Mouse (Mus musculus): Measurements from ENCODE around the gene Dnaaf3. TPM values are rescaled to one million over a fixed set of nuclear protein-coding genes. Genes with fewer than 3 reads are reported as not detected.
"Not testable (repeated sequence)": the region's sequence is repeated elsewhere in the genome, so short reads cannot be mapped to it uniquely, and the experiment has no call there.

Dnaaf3 gene
- 1.2 and 1.4 TPM in 2 replicates for polyA plus RNA-seq (2014; fragmentation: Nextera tagmentation; extraction: Ambion mirVana)

- WGBS, result 7% methylated on average over 28 of the region's 28 CpGs
- Histone ChIP-seq H3K4me3 (ENCODE audit: low read depth, low read length) (peak within 1 kb of the TSS; percentile 19), H3K4me2 (ENCODE audit: low read depth, low read length) (peak within 1 kb of the TSS; percentile 50), H3K9ac (ENCODE audit: low read depth, low read length) (no peak within 1 kb of the TSS), H3K27ac (replicated peaks; ENCODE audit: low read depth, low read length) (no peak within 1 kb of the TSS), H3K27me3 (replicated peaks; ENCODE audit: control insufficient read depth, insufficient read depth, low read length) (no peaks in the 10 kb centered on the region), H3K9me3 (ENCODE audit: control insufficient read depth, low read length) (no peaks in the 10 kb centered on the region), H3K36me3 (ENCODE audit: control insufficient read depth, insufficient read depth, low read length) (no peaks in the 10 kb centered on the region), H3K4me1 (ENCODE audit: control insufficient read depth, insufficient read depth, low read length) (peaks cover under 1% of the 10 kb centered on the region; the same call in 1 of the 2 replicates)
- DNase-seq (ENCODE audit: low spot score) (peak; percentile 94), ATAC-seq (ENCODE audit: low read depth) (peak; percentile 91)
These were observed at the start of gene Dnaaf3 for GRCm38 (mm10) chr7:4532005-4532729. Gene Dnaaf3 (minus strand): TSS chr7:4532453.

DNA sequence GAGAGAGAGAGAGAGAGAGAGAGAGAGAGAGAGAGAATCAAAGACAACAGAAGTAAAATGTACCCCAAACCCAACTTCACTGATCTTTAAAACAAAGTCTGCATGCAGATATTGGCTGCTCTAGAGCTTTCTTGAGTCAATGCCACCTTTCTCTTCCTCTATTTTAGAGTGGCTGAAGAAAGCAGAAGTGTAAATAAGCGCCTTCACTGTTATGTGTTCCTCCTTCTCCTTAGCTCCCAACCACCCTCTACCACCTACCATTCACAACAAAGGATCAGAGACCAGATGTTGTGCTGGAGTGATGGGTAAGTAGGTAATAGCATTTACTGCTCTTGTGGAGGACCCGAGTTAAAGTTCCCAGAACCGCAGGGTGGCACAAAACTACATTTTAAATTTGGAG lies 49.2 kb upstream of the Dnaaf3 start:
- not testable (repeated sequence) for H3K4me1 ChIP-seq (ENCODE audit: control insufficient read depth, insufficient read depth, low read length); H3K4me2 ChIP-seq (ENCODE audit: low read depth, low read length); H3K4me3 ChIP-seq (ENCODE audit: low read depth, low read length); H3K9me3 ChIP-seq (ENCODE audit: control insufficient read depth, low read length); H3K27ac ChIP-seq (replicated peaks; ENCODE audit: low read depth, low read length); H3K36me3 ChIP-seq (ENCODE audit: control insufficient read depth, insufficient read depth, low read length); H3K27me3 ChIP-seq (replicated peaks; ENCODE audit: control insufficient read depth, insufficient read depth, low read length); H3K9ac ChIP-seq (ENCODE audit: low read depth, low read length); DNase-seq (ENCODE audit: low spot score); ATAC-seq (ENCODE audit: low read depth)
- WGBS, result 76% methylated on average over 3 of the region's 3 CpGs

DNA sequence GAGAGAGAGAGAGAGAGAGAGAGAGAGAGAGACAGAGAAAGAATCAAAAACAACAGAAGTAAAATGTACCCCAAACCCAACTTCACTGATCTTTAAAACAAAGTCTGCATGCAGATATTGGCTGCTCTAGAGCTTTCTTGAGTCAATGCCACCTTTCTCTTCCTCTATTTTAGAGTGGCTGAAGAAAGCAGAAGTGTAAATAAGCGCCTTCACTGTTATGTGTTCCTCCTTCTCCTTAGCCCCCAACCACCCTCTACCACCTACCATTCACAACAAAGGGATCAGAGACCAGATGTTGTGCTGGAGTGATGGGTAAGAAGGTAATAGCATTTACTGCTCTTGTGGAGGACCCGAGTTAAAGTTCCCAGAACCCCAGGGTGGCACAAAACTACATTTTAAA lies 40.1 kb upstream of the Dnaaf3 start:
- not testable (repeated sequence) for H3K4me3 ChIP-seq (ENCODE audit: low read depth, low read length)
- 59% methylated on average over 2 of the region's 2 CpGs for WGBS

GRCm38 (mm10) chr7:4562660-4563059 lies 30.4 kb upstream of the Dnaaf3 start:
- Histone ChIP-seq H3K27ac (replicated peaks; ENCODE audit: low read depth, low read length) (no peak overlapping the region), H3K9ac (ENCODE audit: low read depth, low read length) (no peak overlapping the region), H3K27me3 (replicated peaks; ENCODE audit: control insufficient read depth, insufficient read depth, low read length) (no peaks in the 10 kb centered on the region), H3K4me2 (ENCODE audit: low read depth, low read length) (no peak overlapping the region), H3K4me1 (ENCODE audit: control insufficient read depth, insufficient read depth, low read length) (no peaks in the 10 kb centered on the region), H3K9me3 (ENCODE audit: control insufficient read depth, low read length) (no peaks in the 10 kb centered on the region), H3K36me3 (ENCODE audit: control insufficient read depth, insufficient read depth, low read length) (no peaks in the 10 kb centered on the region), H3K4me3 (ENCODE audit: low read depth, low read length) (no peak overlapping the region)
- DNase-seq (ENCODE audit: low spot score) (no peak), ATAC-seq (ENCODE audit: low read depth) (no peak)
- 97% methylated on average over 3 of the region's 3 CpGs for WGBS

More for the DNA sequence above, 40.1 kb upstream of the Dnaaf3 start:
- not testable (repeated sequence) for H3K4me2 ChIP-seq (ENCODE audit: low read depth, low read length); H3K27ac ChIP-seq (replicated peaks; ENCODE audit: low read depth, low read length); H3K27me3 ChIP-seq (replicated peaks; ENCODE audit: control insufficient read depth, insufficient read depth, low read length); DNase-seq (ENCODE audit: low spot score); H3K9me3 ChIP-seq (ENCODE audit: control insufficient read depth, low read length); H3K9ac ChIP-seq (ENCODE audit: low read depth, low read length); H3K4me1 ChIP-seq (ENCODE audit: control insufficient read depth, insufficient read depth, low read length); H3K36me3 ChIP-seq (ENCODE audit: control insufficient read depth, insufficient read depth, low read length); ATAC-seq (ENCODE audit: low read depth)

DNA sequence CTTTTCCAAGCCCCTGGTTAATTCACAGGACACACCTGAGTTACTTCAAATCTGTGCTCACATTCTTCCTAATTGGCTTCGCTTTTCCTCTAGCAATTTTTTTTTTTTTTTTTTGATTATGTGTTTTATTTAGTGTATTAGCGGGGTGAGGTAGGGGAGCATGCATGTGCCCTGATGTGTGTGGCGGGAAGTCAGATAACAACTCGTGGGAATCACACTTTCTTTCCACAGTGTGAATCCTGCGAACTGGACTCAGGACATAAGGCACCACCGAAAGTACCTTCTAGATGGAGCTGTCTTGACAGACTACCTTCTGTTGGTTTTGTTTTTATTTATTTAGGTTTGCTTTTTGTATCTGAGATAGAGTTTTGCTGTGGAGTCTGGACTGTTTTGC lies 24.9 kb upstream of the Dnaaf3 start:
- Histone ChIP-seq H3K27me3 (replicated peaks; ENCODE audit: control insufficient read depth, insufficient read depth, low read length) (no peaks in the 10 kb centered on the region), H3K36me3 (ENCODE audit: control insufficient read depth, insufficient read depth, low read length) (no peaks in the 10 kb centered on the region), H3K9ac (ENCODE audit: low read depth, low read length) (no peak overlapping the region), H3K27ac (replicated peaks; ENCODE audit: low read depth, low read length) (no peak overlapping the region), H3K9me3 (ENCODE audit: control insufficient read depth, low read length) (no peaks in the 10 kb centered on the region), H3K4me1 (ENCODE audit: control insufficient read depth, insufficient read depth, low read length) (no peaks in the 10 kb centered on the region), H3K4me3 (ENCODE audit: low read depth, low read length) (no peak overlapping the region), H3K4me2 (ENCODE audit: low read depth, low read length) (no peak overlapping the region)
- 79% methylated on average over 6 of the region's 6 CpGs for WGBS
- ATAC-seq (ENCODE audit: low read depth) (no peak; the same call in 1 of the 2 replicates), DNase-seq (ENCODE audit: low spot score) (no peak)

DNA sequence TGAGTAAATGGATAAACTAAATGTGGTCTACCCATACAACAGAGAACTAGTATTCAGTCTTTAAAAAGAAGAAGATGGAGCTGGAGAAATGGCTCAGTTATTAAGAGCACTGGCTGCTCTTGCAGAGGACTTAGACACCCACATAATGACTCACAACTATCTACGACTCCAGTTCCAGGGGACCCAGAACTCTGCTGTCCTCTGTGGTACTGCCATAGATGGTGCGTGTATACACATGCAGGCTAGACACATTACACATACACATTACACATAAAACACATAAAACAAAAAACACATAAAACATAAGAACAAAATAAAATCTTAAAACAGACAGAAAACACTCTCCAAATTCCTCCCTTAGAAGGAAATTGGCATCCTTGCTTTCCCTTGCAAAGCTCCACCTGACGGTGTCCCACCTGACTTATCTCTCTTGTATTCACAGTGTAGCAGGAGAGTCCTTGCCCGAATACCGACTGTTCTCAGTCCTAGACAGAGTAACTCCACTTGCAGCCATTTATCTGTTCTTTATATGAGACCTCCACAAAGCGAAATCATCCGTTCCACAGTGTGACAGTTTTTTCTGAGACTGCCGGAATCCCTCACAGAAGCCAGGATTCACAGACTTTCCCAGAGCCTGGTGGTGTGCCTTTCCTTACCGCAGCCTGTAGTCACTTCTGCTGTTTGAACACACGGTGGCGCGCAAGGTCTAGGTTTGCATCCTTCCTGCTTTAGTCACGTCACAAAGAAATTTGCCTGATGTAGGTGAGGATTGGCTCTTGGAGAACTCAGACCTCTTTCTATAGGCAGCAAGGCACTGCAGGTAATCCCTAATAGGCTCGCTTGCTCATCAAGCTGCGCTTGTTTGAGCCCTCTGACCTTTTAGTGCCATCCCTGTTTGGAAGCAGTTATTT lies 24.3 kb upstream of the Dnaaf3 start:
- no peak overlapping the region for H3K4me3 ChIP-seq (ENCODE audit: low read depth, low read length)
- no peak overlapping the region for H3K27ac ChIP-seq (replicated peaks; ENCODE audit: low read depth, low read length)
- H3K36me3 ChIP-seq (ENCODE audit: control insufficient read depth, insufficient read depth, low read length), result no peaks in the 10 kb centered on the region
- H3K9ac ChIP-seq (ENCODE audit: low read depth, low read length), result no peak overlapping the region
- H3K27me3 ChIP-seq (replicated peaks; ENCODE audit: control insufficient read depth, insufficient read depth, low read length), result no peaks in the 10 kb centered on the region
- no peaks in the 10 kb centered on the region for H3K4me1 ChIP-seq (ENCODE audit: control insufficient read depth, insufficient read depth, low read length)
- DNase-seq (ENCODE audit: low spot score), result peak; percentile 92
- WGBS, result 24% methylated on average over 15 of the region's 15 CpGs
- peak; percentile 94 for ATAC-seq (ENCODE audit: low read depth)
- no peak overlapping the region for H3K4me2 ChIP-seq (ENCODE audit: low read depth, low read length)
- H3K9me3 ChIP-seq (ENCODE audit: control insufficient read depth, low read length), result no peaks in the 10 kb centered on the region

GRCm38 (mm10) chr7:4547221-4547641 lies 15.0 kb upstream of the Dnaaf3 start, which contains the start of gene Syt5:
Gene Syt5 (minus strand): TSS chr7:4547541.
- no peaks in the 10 kb centered on the region for H3K36me3 ChIP-seq (ENCODE audit: control insufficient read depth, insufficient read depth, low read length)
- H3K27me3 ChIP-seq (replicated peaks; ENCODE audit: control insufficient read depth, insufficient read depth, low read length), result no peaks in the 10 kb centered on the region
- H3K4me3 ChIP-seq (ENCODE audit: low read depth, low read length), result peak within 1 kb of the TSS; percentile 31
- peak within 1 kb of the TSS; percentile 53 for H3K9ac ChIP-seq (ENCODE audit: low read depth, low read length)
- H3K27ac ChIP-seq (replicated peaks; ENCODE audit: low read depth, low read length), result no peak within 1 kb of the TSS
- peak within 1 kb of the TSS; percentile 60 for H3K4me2 ChIP-seq (ENCODE audit: low read depth, low read length)
- H3K4me1 ChIP-seq (ENCODE audit: control insufficient read depth, insufficient read depth, low read length), result peaks cover 12% of the 10 kb centered on the region; the same call in 1 of the 2 replicates
- peak; percentile 69 for ATAC-seq (ENCODE audit: low read depth)
- DNase-seq (ENCODE audit: low spot score), result peak; percentile 44
- WGBS, result 5% methylated on average over 27 of the region's 33 CpGs
- H3K9me3 ChIP-seq (ENCODE audit: control insufficient read depth, low read length), result no peaks in the 10 kb centered on the region

DNA sequence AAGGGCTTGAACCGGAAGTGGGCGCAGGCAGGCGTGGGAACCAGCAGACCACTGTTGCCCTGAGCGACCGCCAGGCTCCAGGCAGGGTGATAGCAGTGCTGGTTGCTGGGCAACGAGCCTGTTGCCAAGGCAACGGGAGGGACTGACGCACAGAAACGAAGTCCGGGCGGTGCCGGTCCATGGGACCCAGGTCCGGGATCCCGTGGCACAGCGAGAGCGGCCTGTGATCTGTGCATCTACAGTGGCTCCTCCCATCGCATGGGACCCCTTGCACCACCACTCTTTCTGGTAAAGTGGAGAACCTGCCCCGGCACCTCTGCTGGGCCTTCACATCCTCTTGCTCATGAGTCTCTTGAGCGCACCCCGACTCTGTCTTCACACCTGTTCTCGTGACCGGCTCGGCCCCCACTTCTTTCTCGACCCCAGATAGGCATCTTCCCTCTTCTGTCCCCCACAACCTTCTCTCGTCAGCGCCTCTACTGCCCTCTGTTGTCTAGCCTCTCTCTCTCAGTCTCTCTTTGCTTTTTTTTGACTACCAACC lies 14.4 kb upstream of the Dnaaf3 start:
- Histone ChIP-seq H3K9me3 (ENCODE audit: control insufficient read depth, low read length) (no peaks in the 10 kb centered on the region), H3K9ac (ENCODE audit: low read depth, low read length) (peak overlapping the region; percentile 53), H3K27me3 (replicated peaks; ENCODE audit: control insufficient read depth, insufficient read depth, low read length) (no peaks in the 10 kb centered on the region), H3K27ac (replicated peaks; ENCODE audit: low read depth, low read length) (no peak overlapping the region), H3K4me1 (ENCODE audit: control insufficient read depth, insufficient read depth, low read length) (peaks cover 12% of the 10 kb centered on the region; the same call in 1 of the 2 replicates), H3K4me3 (ENCODE audit: low read depth, low read length) (peak overlapping the region; percentile 31), H3K36me3 (ENCODE audit: control insufficient read depth, insufficient read depth, low read length) (no peaks in the 10 kb centered on the region), H3K4me2 (ENCODE audit: low read depth, low read length) (peak overlapping the region; percentile 60)
- WGBS, result 2% methylated on average over 26 of the region's 26 CpGs
- DNase-seq (ENCODE audit: low spot score) (peak; percentile 71), ATAC-seq (ENCODE audit: low read depth) (peak; percentile 87)

Measured in embryonic facial prominence, embryonic 14.5 days (tissue).